Mouse (Mus musculus): ENCODE data around the gene Olfr1411.

DNA sequence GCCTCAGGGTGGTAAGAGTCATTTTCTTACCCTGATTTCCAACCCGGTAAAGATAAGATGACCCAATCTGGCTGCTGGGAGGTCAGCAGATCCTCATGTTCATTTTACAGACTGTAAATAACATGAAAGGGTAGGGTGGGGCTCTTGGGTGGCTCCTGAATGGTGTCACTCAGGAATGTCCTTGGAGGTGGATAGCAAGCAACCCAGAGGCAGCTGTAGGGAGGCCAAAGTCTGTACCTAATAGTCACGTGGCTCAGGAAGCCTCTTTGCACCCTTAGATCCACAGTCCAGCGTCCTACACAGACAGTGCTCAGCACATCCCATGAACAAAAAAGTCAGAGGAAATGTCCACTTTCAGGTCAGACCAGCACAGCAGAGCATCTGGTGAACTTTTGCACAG, 1.8 kb downstream of the Olfr1411 start:
- no peak for TF ChIP-seq CHD2 (IDR thresholded peaks at IDR 0.05; ENCODE audit: low read length)
- no peak for TF ChIP-seq POLR2A (IDR thresholded peaks at IDR 0.05; ENCODE audit: low read depth, low read length)
- TF ChIP-seq ZNF384 (IDR thresholded peaks at IDR 0.05; ENCODE audit: low read depth, low read length), result no peak
- TF ChIP-seq ELF1 (IDR thresholded peaks at IDR 0.05; ENCODE audit: low read depth, low read length), result no peak
- no peak for TF ChIP-seq ZC3H11A (IDR thresholded peaks at IDR 0.05; ENCODE audit: low read depth, low read length)
- no peak for TF ChIP-seq GABPA (IDR thresholded peaks at IDR 0.05; ENCODE audit: insufficient replicate concordance, low read depth, low read length)
- no peak for TF ChIP-seq MEF2A (IDR thresholded peaks at IDR 0.05; ENCODE audit: borderline replicate concordance, low read depth, low read length)
- no peak for TF ChIP-seq JUN (IDR thresholded peaks at IDR 0.05; ENCODE audit: insufficient read depth, low read depth, low read length)
- TF ChIP-seq POLR2AphosphoS2 (IDR thresholded peaks at IDR 0.05; ENCODE audit: low read depth, low read length), result no peak
- no peak for TF ChIP-seq CTCF (conservative IDR thresholded peaks at IDR 0.05 in 1 of 2, IDR thresholded peaks at IDR 0.05 in 1 of 2; ENCODE audit: low read depth in 2 of 2, low read length in 2 of 2)
- no peak for TF ChIP-seq TCF12 (IDR thresholded peaks at IDR 0.05; ENCODE audit: low read depth, low read length)

Data from CH12.LX (cell line).